Mouse (Mus musculus) gastrocnemius, postnatal 10 days (tissue): ENCODE measurements around the gene Fzd1. TPM values are rescaled to one million over a fixed set of nuclear protein-coding genes. Genes with fewer than 3 reads are reported as not detected.

Experiments used
- DNase-seq: peaks from one replicate; pipeline ENCODE4 v3.0.0; 2021; ENCODE audit warnings: mixed read lengths
- long read RNA-seq, 2 experiments: library from polyadenylated mRNA; stranded (forward); transcript quantifications; one replicate each; pipeline ENCODE4 v2.0.0; 2021
- total RNA-seq, 2 experiments: library from RNA; stranded (reverse); gene quantifications; 2 replicates each; pipeline ENCODE4 v1.2.3; 2021

Gene Fzd1
- total RNA-seq, result 10 to 100 TPM; 12.3 to 13.3 TPM
- long read RNA-seq, experiment 1, full-length matches to known transcripts, result 28 of 28 reads
- long read RNA-seq, experiment 1, partial matches to known transcripts, result 0 of 28 reads
- long read RNA-seq, experiment 1, other reads (novel, unspliced or antisense), result 0 of 28 reads
- long read RNA-seq, experiment 2, full-length matches to known transcripts, result 21 of 22 reads
- long read RNA-seq, experiment 2, partial matches to known transcripts, result 0 of 22 reads
- long read RNA-seq, experiment 2, other reads (novel, unspliced or antisense), result 1 of 22 reads

- peak; percentile 88 for DNase-seq
These were observed at the start of gene Fzd1 for GRCm38 (mm10) chr5:4757902-4758301. Fzd1 (minus strand) TSS chr5:4758035.

GRCm38 (mm10) chr5:4805228-4805627 is 47.4 kb upstream of the Fzd1 start:
- no peak for DNase-seq

GRCm38 (mm10) chr5:4803708-4804107 is 45.9 kb upstream of the Fzd1 start:
- no peak for DNase-seq

GRCm38 (mm10) chr5:4801971-4802370 is 44.1 kb upstream of the Fzd1 start:
- no peak for DNase-seq

- no peak for DNase-seq
These were observed 43.4 kb upstream of the Fzd1 start for GRCm38 (mm10) chr5:4801096-4801850.

GRCm38 (mm10) chr5:4791219-4791618 is 33.4 kb upstream of the Fzd1 start:
- DNase-seq, result no peak

GRCm38 (mm10) chr5:4790265-4790664 is 32.4 kb upstream of the Fzd1 start:
- DNase-seq, result no peak

GRCm38 (mm10) chr5:4788484-4788883 is 30.6 kb upstream of the Fzd1 start:
- no peak for DNase-seq

- DNase-seq, result no peak
These were observed 29.0 kb upstream of the Fzd1 start for GRCm38 (mm10) chr5:4786816-4787215.

- no peak for DNase-seq
These were observed 20.4 kb upstream of the Fzd1 start for GRCm38 (mm10) chr5:4778274-4778673.

- no peak for DNase-seq
These were observed 18.7 kb upstream of the Fzd1 start for GRCm38 (mm10) chr5:4776495-4776894.

- no peak for DNase-seq
These were observed 15.4 kb upstream of the Fzd1 start for GRCm38 (mm10) chr5:4773090-4773772.

- DNase-seq, result no peak
These were observed 12.8 kb upstream of the Fzd1 start for GRCm38 (mm10) chr5:4770609-4771008.

GRCm38 (mm10) chr5:4767896-4768295 is 10.1 kb upstream of the Fzd1 start:
- no peak for DNase-seq

- DNase-seq, result no peak
These were observed 8.9 kb upstream of the Fzd1 start for GRCm38 (mm10) chr5:4766719-4767118.

GRCm38 (mm10) chr5:4761891-4762290 is 4.1 kb upstream of the Fzd1 start:
- no peak for DNase-seq

- DNase-seq, result no peak
These were observed 671 bp upstream of the Fzd1 start for GRCm38 (mm10) chr5:4758331-4759080.

GRCm38 (mm10) chr5:4756871-4757711 is 744 bp downstream of the Fzd1 start:
- peak; percentile 73 for DNase-seq

- DNase-seq, result peak; percentile 35
These were observed 1.7 kb downstream of the Fzd1 start for GRCm38 (mm10) chr5:4756001-4756681.

- no peak for DNase-seq
These were observed 2.5 kb downstream of the Fzd1 start for GRCm38 (mm10) chr5:4755326-4755725.
